Mouse (Mus musculus) left cerebral cortex, adult 2 months (tissue): ENCODE results near the gene Abraxas2. TPM values are rescaled to one million over a fixed set of nuclear protein-coding genes. Genes with fewer than 3 reads are reported as not detected.
A peak's percentile ranks its signal among the peaks of the same experiment; 100 is the strongest.

ENCODE experiments used
- DNase-seq, 2 experiments: peaks; one replicate each; pipeline ENCODE4 v3.0.0; 2021 to 2022; ENCODE audit warnings: low spot score in 2 of 2, mixed read lengths in 1 of 2; ENCODE audit errors: extremely low spot score in 1 of 2
- H3K27ac ChIP-seq: fragments of 200-600 bp; 2 replicates; pipeline ENCODE4 v1.8.1; 2022
- H3K4me3 ChIP-seq: fragments of 200-600 bp; 2 replicates; pipeline ENCODE4 v1.8.1; 2022
- CTCF ChIP-seq: fragments of 200-600 bp; IDR thresholded peaks from 2 replicates; pipeline ENCODE4 v1.8.1; 2022; ENCODE audit warnings: antibody characterized with exemption, mild to moderate bottlenecking, moderate library complexity
- intact Hi-C: fragments of 180-260 bp; cut with DNase I; formaldehyde crosslinking; loops from one replicate; pipeline ENCODE4 v1.15.1; 2025
- long read RNA-seq, 2 experiments: library from polyadenylated mRNA; stranded (forward); transcript quantifications; one replicate each; pipeline ENCODE4 v2.0.0; 2021; ENCODE audit warnings: borderline mapping rate in 2 of 2
- total RNA-seq, 2 experiments: library from RNA; stranded (reverse); gene quantifications; 2 replicates each; pipeline ENCODE4 v1.2.3; 2021

The Abraxas2 gene
- 10 to 100 TPM; 26.6 to 27.6 TPM for total RNA-seq
- long read RNA-seq, experiment 1, transcript Abraxas2-208 (1 exons, 1,778 nt), result minor isoform, 5 of 42 reads
- long read RNA-seq, experiment 1, transcript Abraxas2-201 (9 exons, 2,892 nt), result major isoform, 34 of 42 reads
- long read RNA-seq, experiment 1, partial matches to known transcripts, result 1 of 42 reads
- long read RNA-seq, experiment 1, other reads (novel, unspliced or antisense), result 2 of 42 reads
- long read RNA-seq, experiment 2, transcript Abraxas2-201 (9 exons, 2,892 nt), result major isoform, 21 of 27 reads
- long read RNA-seq, experiment 2, partial matches to known transcripts, result 0 of 27 reads
- long read RNA-seq, experiment 2, other reads (novel, unspliced or antisense), result 4 of 27 reads

DNA sequence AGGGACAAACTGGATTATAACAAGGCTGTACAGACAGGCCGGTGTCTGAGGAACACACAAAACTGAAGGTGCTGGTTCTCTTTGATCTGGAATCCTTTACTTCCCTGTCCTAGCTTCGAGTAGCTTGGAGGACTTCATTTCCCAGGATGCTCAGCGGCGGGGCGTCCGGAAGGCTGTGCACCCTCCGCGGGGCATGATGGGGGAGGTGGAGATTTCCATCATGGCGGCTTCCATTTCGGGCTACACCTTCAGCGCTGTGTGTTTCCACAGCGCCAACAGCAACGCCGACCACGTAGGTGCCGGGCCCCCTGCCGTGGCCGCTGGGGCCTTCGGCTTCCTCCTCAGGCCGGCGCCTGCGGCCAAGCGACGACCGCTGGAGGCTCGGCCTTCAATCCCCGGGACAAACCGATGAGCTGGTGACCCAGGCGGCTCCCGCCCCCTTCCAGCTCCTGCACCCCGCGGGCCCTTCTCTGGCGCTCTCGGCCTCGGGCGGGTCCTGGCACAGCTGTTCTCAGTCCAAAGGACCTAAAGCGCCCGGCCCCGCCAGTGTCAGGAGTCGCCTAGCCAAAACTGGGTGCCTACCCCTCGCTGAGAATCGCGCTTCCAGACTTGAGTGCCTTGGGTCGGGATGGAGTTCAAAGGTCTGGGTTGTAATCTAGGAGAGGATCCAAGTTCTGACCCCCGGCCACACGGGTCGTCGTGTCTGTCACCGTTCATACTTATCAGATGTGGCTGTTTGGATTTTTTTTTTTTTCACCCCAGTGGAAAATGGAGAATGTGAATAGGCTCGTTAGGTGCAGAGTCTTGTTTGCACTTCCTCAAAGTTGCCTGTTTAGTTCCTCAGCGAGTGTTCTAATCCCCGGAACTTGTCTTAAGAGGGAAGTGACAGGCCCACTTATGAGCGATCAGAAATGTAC is at the start of gene Abraxas2:
Gene Abraxas2, plus strand, starts transcription at position 184 of the 917 bp plus-strand sequence.
- no peak for TF ChIP-seq CTCF
- H3K4me3 ChIP-seq, result peak within 1 kb of the TSS; percentile 77
- intact Hi-C loops, result loop anchor here (2.0 to 10.0 kb wide), 2 partner anchors 72 to 776 kb away; partner anchors contain the start of genes Edrf1 and Zranb1
- peak; percentile 90 for DNase-seq
- H3K27ac ChIP-seq, result peak within 1 kb of the TSS; percentile 91

DNA sequence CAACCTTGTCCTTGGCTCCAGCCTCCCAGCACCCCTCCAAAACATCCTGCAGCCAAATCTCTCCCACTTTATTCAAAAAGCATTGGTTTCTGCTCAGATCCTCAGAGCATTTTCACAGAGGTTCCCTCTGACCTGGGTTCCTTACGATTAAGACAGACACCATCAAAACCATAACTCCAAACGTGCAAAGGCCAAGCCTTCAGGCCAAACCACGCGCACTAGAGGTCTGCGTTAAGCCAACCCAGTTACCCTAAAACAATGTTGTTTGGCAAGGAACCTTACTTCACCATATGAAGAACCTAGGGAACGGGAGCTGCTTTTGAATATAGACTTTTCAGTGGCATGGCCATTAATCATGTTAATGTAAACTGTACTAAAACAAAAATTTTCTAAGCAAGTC is 49.3 kb upstream of the Abraxas2 start:
- TF ChIP-seq CTCF, result no peak
- no peak overlapping the region; the same call in 1 of the 2 replicates for H3K4me3 ChIP-seq
- DNase-seq, result no peak
- intact Hi-C loops, result loop anchor here (2.0 to 5.0 kb wide), 4 partner anchors 43 to 313 kb away; partner anchors contain the start of genes Ctbp2, Eef1akmt2, Fgfr2 and Oat
- H3K27ac ChIP-seq, result peak overlapping the region; percentile 90

DNA sequence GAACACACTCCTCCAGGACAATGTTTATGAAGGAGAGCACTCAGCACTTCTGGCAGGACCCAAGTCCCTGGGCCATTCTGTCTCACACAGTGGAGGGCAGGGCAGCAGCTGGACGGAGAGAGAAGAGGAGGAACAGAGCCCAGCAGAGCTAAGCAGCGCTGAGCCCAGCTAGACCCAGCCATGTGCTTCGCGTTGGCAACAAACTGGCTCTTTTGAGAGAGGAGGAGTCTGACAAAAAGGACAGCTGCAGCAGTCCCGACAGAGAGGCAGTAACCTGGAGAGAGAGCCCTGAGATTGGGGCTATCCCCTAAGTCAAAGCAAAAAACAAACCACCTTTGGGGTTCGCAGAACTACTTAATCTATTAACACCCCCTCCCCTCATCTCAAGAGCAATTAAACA is 48.7 kb upstream of the Abraxas2 start:
- TF ChIP-seq CTCF, result no peak
- H3K27ac ChIP-seq, result peak overlapping the region; percentile 90
- H3K4me3 ChIP-seq, result peak overlapping the region; percentile 88
- DNase-seq, result peak; percentile 58 to 60
- intact Hi-C loops, result loop anchor here (2.0 to 5.0 kb wide), 4 partner anchors 42 to 312 kb away; partner anchors contain the start of genes Ctbp2, Eef1akmt2, Fgfr2 and Oat

DNA sequence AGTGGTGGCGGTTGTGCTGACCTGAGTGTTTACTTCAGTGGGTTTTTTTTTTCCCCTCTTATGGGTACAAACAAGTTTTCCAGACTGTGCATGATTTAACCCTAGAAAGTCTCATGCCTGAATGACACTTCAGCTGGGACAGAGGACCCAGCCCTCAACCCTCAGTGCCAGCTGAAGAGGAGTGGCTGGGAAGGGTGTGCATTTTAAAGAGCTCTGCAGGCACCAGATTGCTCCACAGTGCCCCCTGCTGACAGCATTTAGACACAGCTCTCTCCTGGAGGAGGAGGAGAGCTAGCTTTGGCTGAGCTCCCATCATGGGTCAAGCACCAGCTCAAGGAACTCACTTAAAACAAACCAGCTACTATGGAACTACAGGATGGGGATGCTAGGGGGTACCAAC is 48.1 kb upstream of the Abraxas2 start:
- peak overlapping the region; percentile 90 for H3K27ac ChIP-seq
- peak; percentile 87 to 92 for DNase-seq
- intact Hi-C loops, result loop anchor here (1.0 to 5.0 kb wide), 5 partner anchors 41 to 311 kb away; partner anchors contain the start of genes Ctbp2, Eef1akmt2, Fgfr2 and Oat
- TF ChIP-seq CTCF, result peak; percentile 95
- H3K4me3 ChIP-seq, result peak overlapping the region; percentile 88

DNA sequence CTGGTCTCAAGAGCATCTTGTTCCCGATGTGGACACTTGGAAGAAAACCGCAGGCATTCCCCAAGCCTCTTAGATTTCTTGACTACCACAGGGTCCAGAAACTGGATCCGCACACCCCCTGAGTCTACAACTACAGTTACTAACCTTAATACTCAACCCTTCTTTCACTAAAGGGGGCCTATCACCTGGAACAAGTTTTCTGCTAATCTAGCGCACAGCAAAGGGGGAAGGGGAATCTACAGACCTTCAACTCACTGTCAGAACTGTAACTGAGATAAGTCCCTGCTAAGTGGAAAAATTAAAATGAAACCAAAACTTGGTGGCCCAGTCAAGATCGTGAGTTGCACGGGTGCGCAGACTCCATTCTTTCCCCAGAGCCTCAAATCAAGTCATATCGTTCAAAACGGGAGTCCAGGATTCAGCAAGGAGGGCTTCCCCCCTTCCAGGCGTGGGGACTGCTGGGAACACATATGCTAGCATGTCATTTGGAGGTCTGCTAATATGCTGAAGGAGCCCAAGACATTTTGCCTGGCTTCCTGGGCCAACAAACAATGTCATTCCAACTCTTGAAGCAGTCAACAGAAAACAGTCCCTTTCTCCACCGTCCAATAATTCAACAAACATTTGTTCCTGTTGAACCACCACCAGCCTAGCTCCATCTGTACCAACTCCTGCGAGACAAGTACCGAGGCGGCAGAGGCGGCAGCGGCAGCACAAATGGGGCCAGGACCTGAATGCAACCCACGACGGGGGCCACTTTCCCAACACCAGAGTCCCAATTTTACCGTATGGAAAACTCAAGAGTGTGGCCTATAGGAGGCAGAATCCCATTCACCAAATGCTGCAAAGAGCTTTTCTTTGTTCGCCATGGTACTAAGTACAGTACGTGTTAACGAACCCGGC is 47.1 kb upstream of the Abraxas2 start:
- intact Hi-C loops, result loop anchor here (1.0 to 5.0 kb wide), 6 partner anchors 40 to 310 kb away; partner anchors contain the start of genes Ctbp2, Eef1akmt2, Fgfr2 and Oat
- peak; percentile 12 for TF ChIP-seq CTCF
- Histone ChIP-seq H3K4me3 (peak overlapping the region; percentile 88), H3K27ac (peak overlapping the region; percentile 90)
- DNase-seq, result peak in 1 of 2 experiments; percentile 54

DNA sequence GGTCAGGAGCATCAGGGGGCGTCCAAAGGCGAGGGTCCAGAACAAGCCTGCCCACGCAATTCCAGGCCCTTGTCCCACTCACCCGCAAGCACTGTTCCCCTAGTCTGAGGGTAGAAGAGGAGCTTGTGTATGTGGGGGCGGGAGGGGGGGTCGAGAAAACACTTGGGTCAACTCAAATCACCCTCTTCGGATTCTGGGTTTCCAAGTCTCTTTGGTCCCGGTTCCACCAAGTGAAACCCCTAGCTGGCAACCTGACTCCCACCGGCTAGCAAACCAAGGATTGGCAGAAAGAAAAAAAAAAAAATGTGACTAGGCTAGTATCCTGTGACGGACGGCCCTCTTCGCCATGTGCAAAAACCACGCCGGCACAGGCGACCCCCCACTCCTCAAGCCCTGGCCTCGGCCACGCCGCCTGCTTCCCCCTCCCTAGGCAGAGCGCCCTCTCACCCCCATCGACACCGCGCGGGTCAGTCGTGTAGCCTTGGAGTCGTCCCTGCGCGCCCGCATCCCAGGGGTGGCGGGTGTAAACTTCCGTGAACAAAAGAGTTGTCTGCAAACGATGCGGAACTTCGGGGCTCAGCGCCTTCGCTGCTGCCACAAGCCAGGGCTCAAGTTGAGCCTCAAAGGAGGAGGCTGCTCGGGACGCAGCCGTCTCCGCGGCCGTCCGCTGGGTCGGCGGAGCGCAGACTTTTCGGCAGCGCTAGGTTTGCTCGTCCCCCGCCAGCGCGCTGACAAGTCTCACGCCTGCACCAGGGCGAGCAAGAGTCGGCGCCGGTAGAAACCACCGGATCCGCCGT is 46.2 kb upstream of the Abraxas2 start:
- peak; percentile 43 to 56 for DNase-seq
- intact Hi-C loops, result loop anchor here (2.0 to 5.0 kb wide), 4 partner anchors 39 to 309 kb away; partner anchors contain the start of genes Ctbp2, Eef1akmt2, Fgfr2 and Oat
- peak overlapping the region; percentile 90 for H3K27ac ChIP-seq
- TF ChIP-seq CTCF, result no peak
- H3K4me3 ChIP-seq, result peak overlapping the region; percentile 88

DNA sequence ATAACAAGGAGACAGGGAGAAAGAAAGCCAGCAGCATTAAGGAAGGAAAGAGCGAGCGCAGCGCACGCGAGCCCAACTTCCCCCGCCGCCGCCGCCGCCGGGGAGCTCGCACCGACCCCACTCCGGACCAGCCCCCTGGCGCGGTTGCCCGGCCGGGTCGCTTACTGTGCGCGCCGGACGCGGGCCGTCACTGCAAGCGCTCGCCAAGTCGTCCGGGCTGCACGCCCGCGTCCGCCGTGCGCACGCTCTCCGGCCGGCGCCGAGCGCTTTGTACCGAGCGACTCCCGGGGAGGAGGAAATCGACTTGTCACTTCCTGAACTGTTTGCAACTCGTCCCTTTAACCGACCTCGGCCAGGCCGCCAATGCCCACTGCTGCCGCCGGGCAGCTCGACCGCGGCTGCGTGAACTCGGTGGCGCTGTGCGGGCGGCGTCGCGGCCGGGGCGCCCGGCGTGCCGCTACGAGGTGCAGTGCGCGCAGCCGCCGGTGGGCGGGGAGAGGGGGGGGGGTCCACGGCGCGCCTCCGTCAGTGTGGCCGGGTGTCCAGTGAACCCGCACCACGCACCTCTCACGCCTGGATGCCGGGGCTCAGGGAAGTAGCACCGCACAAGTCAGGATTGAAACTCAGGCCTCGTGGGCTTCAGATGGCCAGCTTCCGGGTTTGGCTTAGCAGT is 45.5 kb upstream of the Abraxas2 start, which contains the start of gene Fam53b:
Gene Fam53b, minus strand, starts transcription at position 471 of the 673 bp plus-strand sequence.
- intact Hi-C loops, result loop anchor here (2.0 to 5.0 kb wide), 4 partner anchors 39 to 309 kb away; partner anchors contain the start of genes Ctbp2, Eef1akmt2, Fgfr2 and Oat

DNA sequence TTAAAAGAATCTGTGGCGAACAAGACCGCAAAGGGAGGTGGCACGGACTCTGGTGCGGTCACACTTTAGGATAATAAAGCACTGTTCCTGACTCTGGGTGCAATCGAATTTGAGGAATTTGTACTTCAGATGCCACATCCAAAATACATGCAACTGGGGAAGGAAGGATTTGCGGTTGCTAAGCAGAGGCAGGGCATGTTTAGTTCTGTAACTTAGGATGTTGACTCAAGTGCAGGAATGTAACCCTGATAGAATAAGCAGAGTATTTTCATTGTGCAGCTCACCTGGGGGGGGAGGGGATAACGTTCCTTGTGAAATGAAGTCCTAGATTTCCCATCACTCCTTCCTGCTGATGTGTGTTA is 45.0 kb upstream of the Abraxas2 start:
- intact Hi-C loops, result loop anchor here (5.0 kb wide), 3 partner anchors 38 to 308 kb away; partner anchors contain the start of genes Ctbp2, Eef1akmt2, Fgfr2 and Oat

More for the DNA sequence above, 45.5 kb upstream of the Abraxas2 start, which contains the start of gene Fam53b:
- H3K27ac ChIP-seq, result peak within 1 kb of the TSS; percentile 90
- peak within 1 kb of the TSS; percentile 88 for H3K4me3 ChIP-seq
- DNase-seq, result peak; percentile 75 to 80
- peak; percentile 44 for TF ChIP-seq CTCF

DNA sequence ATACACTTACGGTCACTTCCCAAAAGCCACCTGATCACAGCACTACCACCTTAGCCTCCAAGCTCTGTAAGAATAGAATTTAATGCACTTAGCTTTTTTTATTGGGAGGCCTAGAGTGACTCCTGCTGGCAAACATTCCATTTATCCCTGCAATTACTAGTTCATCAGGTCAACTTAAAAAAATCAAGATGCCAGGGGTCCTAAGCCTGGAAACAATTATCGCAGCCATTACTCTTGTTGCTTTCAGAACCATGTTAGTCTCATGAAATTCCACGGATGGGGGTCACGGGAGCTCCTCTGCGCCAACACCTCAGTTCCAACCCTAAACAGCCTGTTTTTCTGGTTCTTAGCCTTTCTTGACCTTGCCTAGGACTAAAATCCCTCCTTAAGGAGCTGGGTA is 43.9 kb upstream of the Abraxas2 start:
- intact Hi-C loops, result no loop called here
- no peak; the same call in 1 of the 2 replicates for TF ChIP-seq CTCF
- no peak overlapping the region for H3K27ac ChIP-seq

More for the DNA sequence above, 45.0 kb upstream of the Abraxas2 start:
- Histone ChIP-seq H3K4me3 (peak overlapping the region; percentile 88), H3K27ac (peak overlapping the region; percentile 90)
- no peak for DNase-seq
- no peak for TF ChIP-seq CTCF

More for the DNA sequence above, 43.9 kb upstream of the Abraxas2 start:
- no peak for DNase-seq
- H3K4me3 ChIP-seq, result no peak overlapping the region
